Mouse (Mus musculus): ENCODE measurements around the gene Cux1. TPM values are rescaled to one million over a fixed set of nuclear protein-coding genes. Genes with fewer than 3 reads are reported as not detected.
"Not testable (repeated sequence)": the region's sequence is repeated elsewhere in the genome, so short reads cannot be mapped to it uniquely, and the experiment has no call there.

The Cux1 gene
- polyA plus RNA-seq, 1 experiment from 2014 or later: 109 TPM

- not testable (repeated sequence) for H3K9me3 ChIP-seq (ENCODE audit: control insufficient read depth, low read length); ATAC-seq (ENCODE audit: insufficient read depth, low FRiP score, low TSS enrichment); DNase-seq (ENCODE audit: low spot score); H3K9ac ChIP-seq (ENCODE audit: low read length); H3K27ac ChIP-seq (ENCODE audit: low read depth, low read length); H3K36me3 ChIP-seq (ENCODE audit: control insufficient read depth, insufficient read depth, low read length); H3K4me2 ChIP-seq (ENCODE audit: low read depth); H3K27me3 ChIP-seq (ENCODE audit: control insufficient read depth, insufficient read depth, low read length); H3K4me3 ChIP-seq (ENCODE audit: low read depth, low read length)
- H3K4me1 ChIP-seq (ENCODE audit: control insufficient read depth, insufficient read depth, low read length): peaks cover 25% of the 10 kb centered on the region
- WGBS: 61% methylated on average over 2 of the region's 2 CpGs
Observed at GRCm38 (mm10) chr5:136470985-136471735, 96.1 kb downstream of the Cux1 start.

GRCm38 (mm10) chr5:136469301-136469700, 98.0 kb downstream of the Cux1 start:
- no peak for ATAC-seq (ENCODE audit: insufficient read depth, low FRiP score, low TSS enrichment)

GRCm38 (mm10) chr5:136467360-136467999, 99.8 kb downstream of the Cux1 start:
- 18% methylated on average over 6 of the region's 8 CpGs for WGBS
- Histone ChIP-seq H3K4me3 (ENCODE audit: low read depth, low read length) (no peak overlapping the region), H3K27me3 (ENCODE audit: control insufficient read depth, insufficient read depth, low read length) (no peaks in the 10 kb centered on the region), H3K4me1 (ENCODE audit: control insufficient read depth, insufficient read depth, low read length) (peaks cover 35% of the 10 kb centered on the region), H3K4me2 (ENCODE audit: low read depth) (no peak overlapping the region), H3K27ac (ENCODE audit: low read depth, low read length) (no peak overlapping the region), H3K9me3 (ENCODE audit: control insufficient read depth, low read length) (no peaks in the 10 kb centered on the region), H3K36me3 (ENCODE audit: control insufficient read depth, insufficient read depth, low read length) (no peaks in the 10 kb centered on the region), H3K9ac (ENCODE audit: low read length) (no peak overlapping the region)
- DNase-seq (ENCODE audit: low spot score): peak; percentile 48
- ATAC-seq (ENCODE audit: insufficient read depth, low FRiP score, low TSS enrichment): no peak

More at GRCm38 (mm10) chr5:136469301-136469700, 98.0 kb downstream of the Cux1 start:
- H3K4me1 ChIP-seq (ENCODE audit: control insufficient read depth, insufficient read depth, low read length): peaks cover 35% of the 10 kb centered on the region
- no peak overlapping the region for H3K4me2 ChIP-seq (ENCODE audit: low read depth)
- WGBS: 50% methylated on average over 1 of the region's 1 CpGs
- no peak overlapping the region for H3K9ac ChIP-seq (ENCODE audit: low read length)
- no peak overlapping the region for H3K27ac ChIP-seq (ENCODE audit: low read depth, low read length)
- H3K36me3 ChIP-seq (ENCODE audit: control insufficient read depth, insufficient read depth, low read length): no peaks in the 10 kb centered on the region
- no peaks in the 10 kb centered on the region for H3K27me3 ChIP-seq (ENCODE audit: control insufficient read depth, insufficient read depth, low read length)
- no peaks in the 10 kb centered on the region for H3K9me3 ChIP-seq (ENCODE audit: control insufficient read depth, low read length)
- DNase-seq (ENCODE audit: low spot score): no peak
- no peak overlapping the region for H3K4me3 ChIP-seq (ENCODE audit: low read depth, low read length)

DNA sequence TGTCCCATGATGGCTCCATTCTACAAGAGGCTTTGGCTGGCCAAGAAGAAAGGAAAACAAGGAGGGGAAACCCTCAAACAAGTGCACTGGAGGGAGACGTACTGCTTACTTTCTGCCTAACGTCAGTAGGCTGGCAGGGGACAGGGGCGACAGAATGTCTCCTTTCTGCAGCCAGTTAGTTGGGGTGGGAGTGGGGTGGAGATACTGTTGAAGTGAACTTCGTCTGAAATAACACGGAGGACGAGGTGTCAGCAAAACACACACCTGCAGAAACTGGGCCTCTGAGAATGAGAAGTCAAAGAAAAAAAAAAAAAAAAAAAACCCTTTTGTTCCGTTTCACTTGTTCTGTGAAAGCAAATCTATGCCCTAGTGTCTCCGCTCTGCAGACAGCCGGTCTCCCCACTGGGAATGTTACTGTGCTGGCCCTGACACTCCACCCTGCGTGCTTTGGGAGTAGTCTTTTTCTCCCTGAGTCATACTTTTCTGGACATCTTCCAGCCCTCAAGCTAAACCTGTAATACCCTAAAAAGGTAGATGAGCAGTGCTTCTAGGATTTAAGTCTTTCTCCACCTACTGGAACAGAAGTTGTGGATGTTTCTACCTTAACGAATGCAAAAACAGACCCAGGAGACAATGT, 101.4 kb downstream of the Cux1 start:
- no peaks in the 10 kb centered on the region for H3K27me3 ChIP-seq (ENCODE audit: control insufficient read depth, insufficient read depth, low read length)
- ATAC-seq (ENCODE audit: insufficient read depth, low FRiP score, low TSS enrichment) (no peak), DNase-seq (ENCODE audit: low spot score) (no peak)
- no peak overlapping the region for H3K4me3 ChIP-seq (ENCODE audit: low read depth, low read length)
- H3K4me2 ChIP-seq (ENCODE audit: low read depth): no peak overlapping the region
- H3K9ac ChIP-seq (ENCODE audit: low read length): no peak overlapping the region
- H3K9me3 ChIP-seq (ENCODE audit: control insufficient read depth, low read length): no peaks in the 10 kb centered on the region
- 0 out of 2 replicates have a peak overlapping the region, but pooled peaks have one; percentile 23 for H3K27ac ChIP-seq (ENCODE audit: low read depth, low read length)
- 54% methylated on average over 11 of the region's 11 CpGs for WGBS
- peaks cover 35% of the 10 kb centered on the region for H3K4me1 ChIP-seq (ENCODE audit: control insufficient read depth, insufficient read depth, low read length)
- no peaks in the 10 kb centered on the region for H3K36me3 ChIP-seq (ENCODE audit: control insufficient read depth, insufficient read depth, low read length)

- Histone ChIP-seq H3K27ac (ENCODE audit: low read depth, low read length) (0 out of 2 replicates have a peak overlapping the region, but pooled peaks have one; percentile 23), H3K9me3 (ENCODE audit: control insufficient read depth, low read length) (no peaks in the 10 kb centered on the region), H3K27me3 (ENCODE audit: control insufficient read depth, insufficient read depth, low read length) (no peaks in the 10 kb centered on the region), H3K4me3 (ENCODE audit: low read depth, low read length) (no peak overlapping the region), H3K4me1 (ENCODE audit: control insufficient read depth, insufficient read depth, low read length) (peaks cover 35% of the 10 kb centered on the region), H3K36me3 (ENCODE audit: control insufficient read depth, insufficient read depth, low read length) (no peaks in the 10 kb centered on the region), H3K9ac (ENCODE audit: low read length) (no peak overlapping the region), H3K4me2 (ENCODE audit: low read depth) (no peak overlapping the region)
- DNase-seq (ENCODE audit: low spot score): no peak
- 54% methylated on average over 5 of the region's 5 CpGs for WGBS
- no peak for ATAC-seq (ENCODE audit: insufficient read depth, low FRiP score, low TSS enrichment)
Observed at GRCm38 (mm10) chr5:136465366-136465765, 101.9 kb downstream of the Cux1 start.

DNA sequence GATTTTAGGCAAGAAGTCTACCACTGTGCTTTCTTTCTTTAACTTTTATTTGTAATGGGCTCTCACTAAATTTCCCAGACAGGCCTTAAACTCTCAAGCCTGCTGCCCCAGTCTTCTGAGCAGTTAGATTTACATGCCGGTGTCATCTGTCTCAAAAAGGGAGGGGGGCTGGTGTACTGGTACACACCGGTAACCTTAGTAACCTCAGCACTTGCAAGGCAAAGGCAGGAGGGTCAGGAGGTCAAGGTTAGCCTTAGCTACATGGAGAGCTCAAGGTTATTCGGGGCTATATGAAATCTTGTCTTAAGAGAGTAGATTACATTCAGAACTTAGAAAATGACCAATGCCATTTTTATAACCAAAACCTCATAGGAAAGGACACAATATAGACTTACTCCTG, 102.4 kb downstream of the Cux1 start:
- no peaks in the 10 kb centered on the region for H3K27me3 ChIP-seq (ENCODE audit: control insufficient read depth, insufficient read depth, low read length)
- 36% methylated on average over 3 of the region's 3 CpGs for WGBS

DNA sequence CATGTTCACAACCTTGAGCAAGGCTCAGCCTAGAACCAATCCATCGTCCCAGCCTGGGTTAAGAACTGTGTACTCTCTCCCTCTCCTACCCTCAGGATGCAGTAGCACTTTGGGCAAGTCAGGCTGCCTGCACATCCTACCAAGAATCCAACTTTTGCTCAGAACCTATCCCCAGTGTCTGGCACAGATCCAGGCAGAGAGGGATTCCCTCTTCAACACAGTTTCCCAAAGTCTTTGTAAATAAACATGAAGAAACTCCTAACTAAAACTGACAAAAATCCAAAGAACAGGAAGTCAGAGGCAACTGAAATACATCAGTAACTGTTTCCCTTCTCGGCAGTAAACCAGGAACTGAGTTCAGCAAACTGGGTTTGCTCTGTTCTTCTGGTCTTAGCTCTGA, 103.2 kb downstream of the Cux1 start:
- ATAC-seq (ENCODE audit: insufficient read depth, low FRiP score, low TSS enrichment) (no peak), DNase-seq (ENCODE audit: low spot score) (no peak)
- Histone ChIP-seq H3K36me3 (ENCODE audit: control insufficient read depth, insufficient read depth, low read length) (no peaks in the 10 kb centered on the region), H3K4me1 (ENCODE audit: control insufficient read depth, insufficient read depth, low read length) (peaks cover 37% of the 10 kb centered on the region), H3K4me2 (ENCODE audit: low read depth) (no peak overlapping the region), H3K4me3 (ENCODE audit: low read depth, low read length) (no peak overlapping the region), H3K27ac (ENCODE audit: low read depth, low read length) (no peak overlapping the region), H3K27me3 (ENCODE audit: control insufficient read depth, insufficient read depth, low read length) (no peaks in the 10 kb centered on the region), H3K9ac (ENCODE audit: low read length) (no peak overlapping the region), H3K9me3 (ENCODE audit: control insufficient read depth, low read length) (no peaks in the 10 kb centered on the region)
- WGBS: 76% methylated on average over 2 of the region's 2 CpGs

More for the DNA sequence above, 102.4 kb downstream of the Cux1 start:
- Histone ChIP-seq H3K27ac (ENCODE audit: low read depth, low read length) (no peak overlapping the region), H3K9ac (ENCODE audit: low read length) (no peak overlapping the region), H3K4me3 (ENCODE audit: low read depth, low read length) (no peak overlapping the region), H3K4me2 (ENCODE audit: low read depth) (no peak overlapping the region), H3K4me1 (ENCODE audit: control insufficient read depth, insufficient read depth, low read length) (peaks cover 39% of the 10 kb centered on the region), H3K9me3 (ENCODE audit: control insufficient read depth, low read length) (no peaks in the 10 kb centered on the region), H3K36me3 (ENCODE audit: control insufficient read depth, insufficient read depth, low read length) (no peaks in the 10 kb centered on the region)
- no peak for DNase-seq (ENCODE audit: low spot score)
- no peak for ATAC-seq (ENCODE audit: insufficient read depth, low FRiP score, low TSS enrichment)

GRCm38 (mm10) chr5:136462613-136463012, 104.7 kb downstream of the Cux1 start:
- WGBS: 84% methylated on average over 6 of the region's 6 CpGs

More at GRCm38 (mm10) chr5:136462613-136463012, 104.7 kb downstream of the Cux1 start:
- Histone ChIP-seq H3K4me3 (ENCODE audit: low read depth, low read length) (no peak overlapping the region), H3K36me3 (ENCODE audit: control insufficient read depth, insufficient read depth, low read length) (no peaks in the 10 kb centered on the region), H3K4me1 (ENCODE audit: control insufficient read depth, insufficient read depth, low read length) (peaks cover 38% of the 10 kb centered on the region), H3K4me2 (ENCODE audit: low read depth) (no peak overlapping the region), H3K9ac (ENCODE audit: low read length) (no peak overlapping the region), H3K27ac (ENCODE audit: low read depth, low read length) (no peak overlapping the region), H3K27me3 (ENCODE audit: control insufficient read depth, insufficient read depth, low read length) (no peaks in the 10 kb centered on the region), H3K9me3 (ENCODE audit: control insufficient read depth, low read length) (no peaks in the 10 kb centered on the region)
- ATAC-seq (ENCODE audit: insufficient read depth, low FRiP score, low TSS enrichment): no peak
- DNase-seq (ENCODE audit: low spot score): no peak
